Mouse (Mus musculus) urinary bladder, adult 18-20 months (tissue): ENCODE data around the gene Anxa11.
"Not testable (repeated sequence)": the region's sequence is repeated elsewhere in the genome, so short reads cannot be mapped to it uniquely, and the experiment has no call there.

Source experiments
- DNase-seq, 2 experiments: peaks; one replicate each; pipeline ENCODE4 v3.0.0; 2022; ENCODE audit warnings: low spot score in 2 of 2, mixed read lengths in 2 of 2

The Anxa11 gene

DNA sequence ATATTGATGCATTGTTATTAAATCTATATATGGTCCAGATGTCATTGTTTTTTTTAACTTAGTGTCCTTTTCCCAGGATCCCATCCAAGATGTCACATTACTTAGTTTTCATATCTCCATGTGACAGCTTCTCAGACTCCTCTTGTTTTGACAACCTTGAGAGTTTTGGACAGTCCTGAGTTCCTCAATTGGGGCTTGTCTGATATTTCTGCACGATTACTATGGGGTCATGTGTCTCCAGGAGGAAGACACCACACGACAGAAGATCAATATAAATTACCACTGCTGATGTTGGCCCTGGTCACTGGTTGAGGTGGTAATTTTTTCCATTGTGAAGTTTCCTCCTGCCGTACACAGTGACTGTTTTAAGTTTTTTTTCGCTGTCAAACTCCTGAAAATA lies 377 bp upstream of the Anxa11 start:
- DNase-seq: no peak

DNA sequence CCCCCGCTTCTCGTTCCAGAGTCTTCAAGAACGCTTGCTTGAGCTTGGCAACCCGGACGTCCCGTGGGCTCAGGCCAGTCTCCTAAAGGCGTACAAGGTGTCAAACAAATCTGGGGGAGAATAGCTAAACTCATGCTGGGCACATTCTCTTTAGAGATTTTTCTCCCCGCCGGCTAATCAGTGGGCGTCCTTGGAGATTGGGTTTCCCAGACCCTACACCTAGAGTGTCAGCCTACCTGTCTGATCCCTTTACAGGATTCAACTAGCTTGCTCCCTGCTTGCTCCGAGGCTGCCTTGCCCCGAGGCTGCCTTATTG lies 690 bp downstream of the Anxa11 start:
- DNase-seq: peak in 1 of 2 experiments; percentile 54

DNA sequence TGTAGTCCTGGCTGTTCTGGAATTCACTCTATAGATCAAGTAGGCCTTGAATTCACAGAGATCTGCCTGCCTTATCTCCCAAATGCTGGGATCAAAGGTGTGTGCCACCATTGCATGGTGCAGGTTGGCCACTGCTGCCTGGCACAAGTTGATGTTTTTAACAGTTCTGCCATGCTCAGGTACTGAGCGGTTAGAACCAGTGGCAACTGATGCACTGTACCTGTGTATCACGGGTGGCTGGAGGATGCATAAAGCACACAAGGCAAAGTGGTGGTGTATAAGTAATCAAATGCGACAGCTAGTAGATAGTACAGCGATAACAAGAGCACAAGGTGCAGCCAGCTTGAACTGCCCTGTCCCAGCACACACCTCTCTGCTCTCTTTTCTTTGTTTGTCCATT lies 2.4 kb downstream of the Anxa11 start:
- no peak for DNase-seq

GRCm38 (mm10) chr14:25845832-25846383 lies 4.0 kb downstream of the Anxa11 start:
- DNase-seq: no peak

DNA sequence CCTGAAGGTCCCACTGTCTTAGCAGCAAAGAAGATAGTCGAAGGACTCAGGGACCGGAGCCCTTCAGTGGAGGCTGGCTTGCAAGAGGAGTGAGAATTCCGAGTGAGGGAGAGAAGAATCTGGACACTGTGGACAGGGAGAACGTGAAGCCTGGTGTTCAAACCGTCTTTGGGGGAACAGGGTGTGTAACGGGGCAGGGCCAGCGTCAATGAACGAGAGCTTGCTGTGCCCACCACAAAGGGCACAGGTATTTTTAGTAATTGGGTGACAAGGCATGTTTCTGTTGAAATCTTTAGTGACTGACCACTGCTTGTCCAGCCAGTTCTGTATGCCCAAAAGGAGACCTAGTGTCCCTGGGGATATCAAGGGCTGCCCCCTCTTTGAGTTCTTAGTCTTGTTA lies 4.6 kb downstream of the Anxa11 start:
- no peak for DNase-seq

DNA sequence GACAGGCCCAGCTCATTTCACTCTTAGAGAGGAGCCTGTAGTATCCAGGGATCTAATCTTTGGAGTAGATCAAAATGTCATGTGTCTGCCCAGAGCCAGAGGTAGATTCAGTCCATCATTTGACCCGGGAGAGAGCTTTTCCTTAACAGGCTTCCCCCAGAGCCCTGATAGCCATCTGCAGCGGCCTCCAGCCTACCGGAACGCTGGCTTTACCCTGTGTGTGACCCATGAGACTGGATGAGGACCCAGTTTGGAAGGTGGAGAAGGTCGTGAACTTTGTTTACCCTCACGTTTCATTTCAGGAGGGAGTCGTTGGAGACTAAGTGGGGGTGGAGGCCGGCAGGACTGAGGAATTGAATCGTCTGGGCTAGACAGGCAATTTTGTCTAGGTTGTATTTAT lies 5.7 kb downstream of the Anxa11 start:
- DNase-seq: no peak

GRCm38 (mm10) chr14:25848237-25848636 lies 6.3 kb downstream of the Anxa11 start:
- no peak for DNase-seq

GRCm38 (mm10) chr14:25848708-25849107 lies 6.8 kb downstream of the Anxa11 start:
- DNase-seq: not testable (repeated sequence)

- no peak for DNase-seq
These were observed 8.5 kb downstream of the Anxa11 start for GRCm38 (mm10) chr14:25850433-25850832.

GRCm38 (mm10) chr14:25851189-25851588 lies 9.2 kb downstream of the Anxa11 start:
- no peak for DNase-seq

DNA sequence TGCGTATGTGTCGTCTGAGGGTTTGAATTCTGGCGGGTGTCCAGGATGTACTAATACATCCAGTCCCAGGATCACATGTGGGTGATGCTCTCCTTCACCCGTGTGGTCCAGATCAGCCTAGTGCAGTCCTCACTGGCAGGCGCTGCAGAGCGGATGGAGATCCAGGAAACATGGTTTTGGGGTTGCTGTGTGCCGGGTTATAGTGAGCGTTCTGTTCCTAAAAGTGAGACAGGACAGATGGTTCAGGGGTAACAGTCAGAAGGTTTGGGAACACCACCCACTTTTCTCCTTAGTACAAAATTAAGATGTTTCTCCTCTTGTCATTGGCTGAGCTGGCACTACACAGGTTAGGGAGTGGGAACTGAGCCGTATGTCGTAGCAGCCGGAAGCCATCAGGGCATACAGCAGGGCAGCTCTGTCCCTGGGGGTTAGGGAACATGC lies 10.2 kb downstream of the Anxa11 start:
- DNase-seq: no peak

GRCm38 (mm10) chr14:25853295-25853694 lies 11.3 kb downstream of the Anxa11 start:
- DNase-seq: no peak

- no peak for DNase-seq
These were observed 11.9 kb downstream of the Anxa11 start for GRCm38 (mm10) chr14:25853717-25854452.

DNA sequence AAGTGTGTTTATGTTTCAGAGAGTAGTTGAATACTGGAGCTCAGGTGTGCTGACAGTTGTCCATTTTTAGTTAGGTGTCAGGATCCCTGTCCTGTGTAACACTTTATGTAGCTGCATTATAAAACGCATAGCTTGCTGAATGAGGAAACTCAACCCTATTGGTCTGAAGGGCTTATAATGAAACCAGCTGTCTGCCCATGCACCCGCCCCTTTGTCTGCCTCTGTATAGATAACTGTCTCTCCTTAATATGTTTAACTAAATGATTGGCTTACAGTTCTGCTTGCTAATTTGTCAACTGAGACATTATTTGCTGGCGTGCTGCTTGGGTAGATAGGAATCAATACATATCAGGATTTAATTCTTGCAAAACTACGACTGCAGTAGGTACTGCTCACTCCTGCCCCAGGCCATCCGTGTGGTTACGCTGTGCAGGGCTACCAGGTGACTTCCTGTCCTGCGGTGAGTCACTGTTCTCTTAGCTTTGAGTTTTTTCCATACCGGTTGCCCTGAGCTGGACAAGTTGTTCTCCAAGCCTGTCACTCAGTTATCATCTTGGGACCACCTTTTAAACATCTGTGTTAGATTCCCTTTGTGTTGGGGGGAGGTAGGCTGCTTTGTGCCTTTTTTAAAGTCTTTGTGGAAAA lies 13.4 kb downstream of the Anxa11 start:
- peak in 1 of 2 experiments; percentile 53 for DNase-seq

GRCm38 (mm10) chr14:25857168-25857621 lies 15.2 kb downstream of the Anxa11 start:
- peak in 1 of 2 experiments; percentile 71 for DNase-seq

GRCm38 (mm10) chr14:25857940-25858339 lies 16.0 kb downstream of the Anxa11 start:
- no peak for DNase-seq

- DNase-seq: no peak
These were observed 20.0 kb downstream of the Anxa11 start for GRCm38 (mm10) chr14:25861771-25862530.

DNA sequence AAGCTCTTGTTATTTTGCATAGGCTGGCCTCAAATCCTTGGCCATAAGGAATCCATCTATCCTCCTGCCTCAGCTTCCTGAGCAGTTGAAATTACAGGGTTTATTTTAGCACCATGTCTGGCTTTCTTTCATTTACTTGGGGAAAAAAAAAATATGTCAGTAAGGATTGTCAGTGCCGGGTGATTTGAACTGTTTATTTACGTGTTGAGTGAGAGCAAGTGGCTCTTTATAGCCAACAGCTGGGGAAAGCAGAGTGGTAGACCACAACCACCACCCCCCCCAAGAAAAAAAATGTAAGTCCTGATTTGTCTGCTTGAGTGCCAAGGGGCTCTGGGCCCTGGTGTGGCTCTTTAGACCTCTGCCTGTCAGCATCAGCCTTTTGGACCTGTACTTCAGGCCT lies 21.8 kb downstream of the Anxa11 start:
- no peak for DNase-seq

DNA sequence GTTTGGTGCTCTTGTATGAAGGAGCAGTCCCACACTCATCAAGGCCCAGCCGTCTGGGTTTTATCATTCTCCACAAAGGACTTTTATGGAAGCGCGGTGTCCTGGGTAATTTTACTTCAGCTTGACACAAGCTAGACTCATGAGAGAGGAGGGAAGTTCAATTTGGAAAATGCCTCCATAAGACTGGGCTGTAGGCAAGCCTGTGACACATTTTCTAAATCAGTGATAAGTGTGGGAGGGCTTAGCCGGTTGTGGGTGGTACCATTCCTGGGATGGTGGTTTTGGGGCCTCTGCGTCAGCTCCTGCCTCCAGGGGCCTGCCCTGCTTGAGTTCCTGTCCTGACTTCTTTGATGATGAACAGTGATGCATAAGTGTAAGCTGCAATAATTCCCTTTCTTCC lies 23.3 kb downstream of the Anxa11 start:
- no peak for DNase-seq

DNA sequence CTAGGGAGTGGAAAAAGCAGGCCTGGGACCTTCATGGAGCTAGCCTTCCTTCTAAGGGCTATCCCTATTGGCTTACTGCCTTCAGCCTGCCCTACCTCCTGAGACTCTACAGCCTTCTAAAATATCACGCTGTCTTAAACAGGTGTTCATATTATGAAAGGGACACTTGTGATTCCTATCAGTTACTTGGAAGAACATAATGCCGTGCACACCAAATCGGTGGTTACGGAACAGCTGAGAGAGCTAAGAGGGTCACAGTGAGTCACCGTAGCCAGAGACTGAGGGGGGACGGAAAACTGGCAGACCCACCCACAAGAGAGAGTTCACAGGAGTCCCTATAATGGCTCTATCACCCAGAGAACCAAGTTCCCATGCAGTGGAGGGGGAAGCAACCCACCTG lies 24.4 kb downstream of the Anxa11 start:
- no peak for DNase-seq

DNA sequence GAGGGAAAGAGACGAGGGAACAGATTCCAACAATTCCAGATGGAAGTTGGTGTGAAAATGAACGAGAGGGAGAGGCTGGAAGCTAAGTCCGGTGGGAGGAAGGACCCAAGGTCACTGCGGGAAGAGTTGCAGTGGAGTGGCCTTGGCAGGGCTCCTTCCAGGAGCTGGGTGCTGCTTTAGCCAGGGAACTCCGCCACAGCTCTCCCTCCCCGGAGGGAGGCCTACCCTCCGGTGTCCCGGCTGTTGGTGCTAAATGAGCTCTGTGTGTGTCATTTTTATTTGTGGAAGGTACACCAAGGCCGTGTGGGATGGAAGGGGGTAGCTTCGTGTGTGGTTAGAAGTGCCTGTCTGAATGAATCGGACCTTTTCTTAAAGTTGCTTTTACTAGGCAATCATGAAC lies 24.9 kb downstream of the Anxa11 start:
- no peak for DNase-seq

- no peak for DNase-seq
These were observed 25.9 kb downstream of the Anxa11 start for GRCm38 (mm10) chr14:25867834-25868233.
